Mouse (Mus musculus): ENCODE data around the gene Lat.

The Lat gene

GRCm38 (mm10) chr7:126367636-126368035 is 1.7 kb downstream of the Lat start:
- no peak for DNase-seq (ENCODE audit: low spot score)

DNA sequence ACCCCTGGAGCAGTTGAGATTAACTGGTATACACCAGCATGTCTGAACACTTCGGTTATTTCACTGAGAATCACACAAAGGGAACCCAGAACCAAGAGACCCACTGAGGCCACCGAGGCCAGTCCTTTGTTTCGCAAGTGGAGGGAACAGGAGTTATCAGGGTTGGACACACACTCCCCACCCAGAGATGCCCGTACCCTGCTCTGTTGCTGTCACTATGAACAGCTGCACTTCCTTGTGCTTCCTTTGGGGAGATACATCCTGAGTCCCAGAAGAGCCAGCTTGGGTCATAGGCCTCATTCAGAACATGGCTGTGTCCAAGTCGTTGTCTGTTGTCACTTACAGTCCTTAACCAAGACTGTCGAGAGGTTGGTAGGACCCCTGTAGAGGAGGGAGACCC is 6.3 kb downstream of the Lat start:
- DNase-seq (ENCODE audit: low spot score): no peak

- DNase-seq (ENCODE audit: low spot score): no peak
These were observed 10.3 kb downstream of the Lat start for GRCm38 (mm10) chr7:126359049-126359448.

- no peak for DNase-seq (ENCODE audit: low spot score)
These were observed 11.0 kb downstream of the Lat start for GRCm38 (mm10) chr7:126358413-126358812.

GRCm38 (mm10) chr7:126357838-126358237 is 11.5 kb downstream of the Lat start:
- DNase-seq (ENCODE audit: low spot score): no peak

GRCm38 (mm10) chr7:126356793-126357591 is 12.4 kb downstream of the Lat start:
- DNase-seq (ENCODE audit: low spot score): no peak

DNA sequence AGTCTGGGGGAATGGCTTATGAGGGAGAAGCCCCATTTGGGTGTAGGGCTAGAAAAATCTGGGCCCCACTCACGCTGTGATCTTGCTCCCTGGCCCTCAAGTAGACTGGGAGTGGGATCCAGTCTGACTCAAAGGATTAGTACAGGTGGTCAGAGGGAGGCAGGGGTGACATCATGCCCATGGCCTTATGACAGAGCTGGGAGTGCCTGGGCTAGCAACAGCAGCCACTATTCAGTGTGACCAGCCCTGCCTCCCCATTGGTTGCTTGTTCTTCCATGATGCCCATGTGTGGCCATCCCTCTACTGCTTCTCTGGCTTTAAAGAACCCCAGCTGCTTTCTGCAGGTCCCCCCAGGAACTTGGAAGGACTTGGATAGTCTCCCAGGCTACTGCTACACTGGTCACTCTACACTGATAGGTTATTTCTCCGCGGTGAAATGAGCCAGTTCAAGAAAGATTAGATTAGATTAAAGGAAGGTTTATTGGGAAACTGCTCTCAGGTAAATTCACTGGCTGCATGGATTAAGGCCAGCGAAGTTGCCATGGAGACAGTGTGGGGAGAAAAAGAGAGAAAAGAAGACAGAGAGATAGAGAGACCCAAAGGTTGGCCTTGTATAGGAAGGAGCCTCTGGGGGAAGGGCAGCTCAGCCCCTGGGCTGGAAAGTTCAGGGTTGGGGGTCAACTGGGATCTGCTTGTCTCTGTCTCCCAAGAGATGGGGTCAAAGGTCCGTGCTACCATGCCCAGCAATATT is 13.3 kb downstream of the Lat start:
- no peak for DNase-seq (ENCODE audit: low spot score)

DNA sequence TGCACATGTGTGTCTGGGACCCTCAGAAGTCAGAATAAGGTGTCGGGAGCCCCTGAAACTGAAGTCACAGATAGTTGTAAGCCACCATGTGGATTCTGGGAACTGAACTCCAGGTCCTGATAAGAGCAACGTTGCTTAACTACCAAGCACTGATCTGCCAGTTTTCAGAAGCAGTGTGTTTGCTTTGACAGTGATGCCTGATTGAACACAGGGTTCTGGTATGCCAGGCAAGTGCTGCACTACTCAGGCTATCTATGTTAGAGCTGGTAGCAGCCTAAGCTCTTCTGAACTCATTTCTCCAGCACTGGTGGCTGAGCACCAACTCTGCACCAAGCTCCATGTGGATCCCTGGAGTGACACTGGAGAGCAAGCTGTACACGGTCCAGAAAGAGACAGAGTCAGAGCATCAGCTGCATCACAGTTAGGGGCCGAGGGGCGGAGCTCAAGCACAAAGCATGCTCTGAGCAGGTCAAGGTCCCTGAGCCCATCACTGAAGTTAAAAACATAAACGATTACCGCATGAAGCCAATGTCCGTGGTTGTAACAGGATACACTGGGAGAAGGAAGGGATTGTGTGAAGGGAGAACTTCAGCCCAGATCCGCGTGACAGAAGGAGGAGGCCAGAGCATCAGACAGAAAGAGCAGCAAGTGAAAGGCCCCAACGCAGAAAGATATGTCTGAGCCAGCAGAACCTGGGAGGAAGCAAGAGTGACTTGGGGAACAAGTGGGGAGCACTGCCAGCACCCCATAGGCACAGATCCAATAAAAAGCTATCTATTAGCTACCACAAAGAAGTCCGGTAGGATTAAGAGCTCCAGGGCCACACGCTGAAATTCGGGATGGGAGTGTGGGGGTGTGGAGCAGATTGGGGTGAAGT is 14.4 kb downstream of the Lat start:
- no peak for DNase-seq (ENCODE audit: low spot score)

GRCm38 (mm10) chr7:126353994-126354365 is 15.4 kb downstream of the Lat start:
- no peak for DNase-seq (ENCODE audit: low spot score)

- DNase-seq (ENCODE audit: low spot score): no peak
These were observed 15.9 kb downstream of the Lat start for GRCm38 (mm10) chr7:126353251-126353993.

- DNase-seq (ENCODE audit: low spot score): no peak
These were observed 17.9 kb downstream of the Lat start for GRCm38 (mm10) chr7:126351419-126351951.

DNA sequence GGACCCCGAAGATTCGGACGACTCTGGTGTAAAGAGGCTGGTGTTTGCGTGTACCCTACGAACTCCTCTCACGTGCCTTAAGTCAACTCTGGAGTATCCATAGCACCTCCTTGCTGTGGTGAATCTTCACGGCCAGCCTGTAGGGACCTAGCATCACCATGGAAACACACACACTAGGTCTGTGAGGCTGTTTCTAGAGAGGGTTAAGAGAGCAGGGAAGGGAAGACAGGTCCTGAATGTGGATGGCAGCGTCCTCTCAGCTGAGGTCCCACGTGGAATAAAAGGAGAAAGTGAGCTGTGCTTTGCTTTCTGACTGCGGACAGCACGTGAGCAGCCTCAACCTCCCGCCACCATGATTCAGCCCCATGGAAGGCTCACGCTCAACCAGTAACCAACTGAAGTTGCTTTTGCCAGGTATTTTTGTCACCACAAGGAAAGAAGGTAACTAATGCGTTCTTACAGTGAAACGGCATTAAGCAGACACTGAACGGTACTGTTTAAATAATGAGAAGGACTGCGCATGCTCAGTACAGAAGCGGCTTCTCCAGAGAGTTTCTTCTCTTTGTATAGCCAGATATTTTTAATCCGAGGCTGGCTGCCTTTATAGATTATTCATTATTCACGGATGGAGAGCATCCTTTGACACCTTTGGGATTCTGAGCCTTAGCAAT is 18.5 kb downstream of the Lat start:
- no peak for DNase-seq (ENCODE audit: low spot score)

- no peak for DNase-seq (ENCODE audit: low spot score)
These were observed 21.1 kb downstream of the Lat start for GRCm38 (mm10) chr7:126348293-126348692.

DNA sequence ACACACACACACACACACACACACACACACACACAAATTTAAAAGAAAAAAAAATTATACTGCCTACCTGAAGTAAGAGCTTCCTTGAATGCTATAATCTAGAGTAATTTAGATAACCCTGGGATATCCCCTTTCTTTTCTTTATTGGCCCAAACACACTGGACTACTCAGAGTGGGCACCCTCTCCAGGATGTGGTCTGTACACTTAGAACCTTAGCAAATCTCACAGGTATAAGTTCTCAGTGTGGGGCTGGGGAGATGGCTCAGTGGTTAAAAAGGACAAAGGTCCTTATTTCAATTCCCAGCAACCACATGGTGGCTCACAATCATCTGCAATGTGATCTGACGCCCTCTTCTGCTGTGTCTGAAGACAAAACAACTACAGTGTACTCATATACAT is 22.3 kb downstream of the Lat start:
- DNase-seq (ENCODE audit: low spot score): no peak

DNA sequence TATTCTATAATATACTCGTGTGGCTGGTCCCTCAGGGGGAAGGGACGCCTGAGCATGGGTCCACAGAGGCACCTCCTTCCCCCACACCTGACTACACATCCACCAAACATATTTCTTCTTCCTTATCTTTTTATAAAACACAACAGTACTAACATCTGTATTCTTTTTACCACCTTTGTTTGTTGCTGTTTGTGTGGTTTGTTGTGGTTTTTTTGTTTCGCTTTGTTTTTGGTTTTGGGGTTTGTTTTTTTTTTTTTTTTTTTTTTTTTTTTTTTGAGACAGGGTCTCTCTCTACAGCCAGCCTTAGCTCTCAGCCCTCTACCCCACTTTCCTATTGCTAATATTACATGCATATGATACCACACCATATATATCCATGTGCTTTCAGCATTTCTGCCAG is 23.4 kb downstream of the Lat start:
- no peak for DNase-seq (ENCODE audit: low spot score)

- no peak for DNase-seq (ENCODE audit: low spot score)
These were observed 23.8 kb downstream of the Lat start for GRCm38 (mm10) chr7:126345557-126345956.

GRCm38 (mm10) chr7:126340896-126341295 is 28.5 kb downstream of the Lat start:
- no peak for DNase-seq (ENCODE audit: low spot score)

DNA sequence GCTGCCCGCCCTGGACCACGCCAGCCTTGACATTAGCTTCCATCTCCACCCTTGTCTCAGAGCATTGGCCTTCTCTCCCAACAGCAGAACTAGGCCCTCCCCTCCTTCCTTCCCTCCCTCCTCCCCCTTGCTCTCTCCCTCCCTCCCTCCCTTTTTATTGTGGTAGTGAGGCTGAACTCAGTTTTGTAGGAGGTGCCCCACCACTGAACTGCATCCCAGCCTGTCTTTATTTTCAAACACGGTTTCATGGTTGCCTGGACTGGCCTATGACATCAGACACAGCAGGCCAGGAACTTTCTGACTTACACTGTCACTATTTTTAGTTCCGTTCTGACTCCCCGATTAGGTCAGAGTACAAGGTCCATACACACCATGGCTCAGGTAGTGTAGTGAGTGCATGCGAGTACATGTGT is 29.2 kb downstream of the Lat start:
- no peak for DNase-seq (ENCODE audit: low spot score)

- DNase-seq (ENCODE audit: low spot score): no peak
These were observed 29.8 kb downstream of the Lat start for GRCm38 (mm10) chr7:126339521-126339971.

DNA sequence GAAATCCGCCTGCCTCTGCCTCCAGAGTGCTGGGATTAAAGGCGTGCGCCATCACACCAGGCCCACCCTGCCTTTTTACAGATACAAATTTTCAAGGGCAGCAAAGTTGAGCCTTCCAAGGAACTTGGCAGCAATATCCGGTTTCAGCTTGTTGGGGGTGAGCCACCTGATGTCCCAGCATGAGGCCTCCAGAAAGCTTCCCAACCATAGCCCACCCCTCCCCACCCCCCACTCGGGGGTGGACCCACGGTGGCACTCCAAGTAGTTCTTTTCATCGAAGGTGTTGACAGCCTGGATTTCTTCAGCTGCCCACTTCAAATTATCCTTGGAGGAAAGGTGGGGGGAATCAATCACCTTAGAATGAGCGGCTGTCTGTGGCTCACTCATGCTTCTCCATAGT is 30.5 kb downstream of the Lat start:
- no peak for DNase-seq (ENCODE audit: low spot score)

- no peak for DNase-seq (ENCODE audit: low spot score)
These were observed 33.8 kb downstream of the Lat start for GRCm38 (mm10) chr7:126335556-126335955.
